Mouse (Mus musculus) hindbrain, embryonic 16.5 days (tissue): Measurements from ENCODE around the gene Srgap2. TPM values are rescaled to one million over a fixed set of nuclear protein-coding genes. Genes with fewer than 3 reads are reported as not detected.

Source experiments
- ATAC-seq: fragments of 200-750 bp; cut with Nextera tagmentation; 2 replicates; pipeline ENCODE4 v1.8.0; 2017; ENCODE audit warnings: moderate TSS enrichment, moderate library complexity
- H3K27ac ChIP-seq: fragments of 300-500 bp; sonication (generic); 2 replicates; pipeline ENCODE4 v1.5.1; 2014; ENCODE audit warnings: low read depth, mild to moderate bottlenecking, control low read depth, low read length, moderate library complexity
- H3K27me3 ChIP-seq: fragments of 300-500 bp; sonication (generic); replicated peaks from 2 replicates; pipeline ENCODE4 v1.6.1; 2014; ENCODE audit warnings: low read length; ENCODE audit not compliant: control insufficient read depth, insufficient read depth
- H3K36me3 ChIP-seq: fragments of 300-500 bp; sonication (generic); 2 replicates; pipeline ENCODE4 v1.6.1; 2014; ENCODE audit warnings: mild to moderate bottlenecking, low read length, moderate library complexity, mixed read lengths; ENCODE audit not compliant: control insufficient read depth, insufficient read depth
- H3K4me1 ChIP-seq: fragments of 300-500 bp; sonication (generic); 2 replicates; pipeline ENCODE4 v1.6.1; 2014; ENCODE audit warnings: low read depth, low read length; ENCODE audit not compliant: control insufficient read depth, insufficient read depth
- H3K4me2 ChIP-seq: fragments of 300-500 bp; sonication (generic); 2 replicates; pipeline ENCODE4 v1.6.1; 2014; ENCODE audit warnings: mild to moderate bottlenecking, low read length, control low read depth, moderate library complexity
- H3K4me3 ChIP-seq: fragments of 300-500 bp; sonication (generic); 2 replicates; pipeline ENCODE4 v1.5.1; 2014; ENCODE audit warnings: mild to moderate bottlenecking, low read length, control low read depth, moderate library complexity
- H3K9ac ChIP-seq: fragments of 300-500 bp; sonication (generic); 2 replicates; pipeline ENCODE4 v1.6.1; 2014; ENCODE audit warnings: low read depth, mild to moderate bottlenecking, control low read depth, low read length, moderate library complexity
- H3K9me3 ChIP-seq: fragments of 300-500 bp; sonication (generic); 2 replicates; pipeline ENCODE4 v1.6.1; 2014; ENCODE audit warnings: mild to moderate bottlenecking, low read length, moderate library complexity; ENCODE audit not compliant: control insufficient read depth
- WGBS: fragments of 180-500 bp; shearing (Covaris S2); extraction: QIAGEN DNeasy Blood & Tissue Kit; methylation state at CpG from one replicate; pipeline ENCODE4 v1.1.7; 2014; 5-methylcytosine and 5-hydroxymethylcytosine counted together
- polyA plus RNA-seq: library from polyadenylated mRNA; unstranded; fragments of >200 nt; fragmentation: Nextera tagmentation; extraction: Ambion mirVana; gene quantifications from 2 replicates; pipeline ENCODE4 v1.2.1, GENCODE M21; 2015

Gene Srgap2
- polyA plus RNA-seq, 1 experiment from 2014 or later: 24.6 TPM

DNA sequence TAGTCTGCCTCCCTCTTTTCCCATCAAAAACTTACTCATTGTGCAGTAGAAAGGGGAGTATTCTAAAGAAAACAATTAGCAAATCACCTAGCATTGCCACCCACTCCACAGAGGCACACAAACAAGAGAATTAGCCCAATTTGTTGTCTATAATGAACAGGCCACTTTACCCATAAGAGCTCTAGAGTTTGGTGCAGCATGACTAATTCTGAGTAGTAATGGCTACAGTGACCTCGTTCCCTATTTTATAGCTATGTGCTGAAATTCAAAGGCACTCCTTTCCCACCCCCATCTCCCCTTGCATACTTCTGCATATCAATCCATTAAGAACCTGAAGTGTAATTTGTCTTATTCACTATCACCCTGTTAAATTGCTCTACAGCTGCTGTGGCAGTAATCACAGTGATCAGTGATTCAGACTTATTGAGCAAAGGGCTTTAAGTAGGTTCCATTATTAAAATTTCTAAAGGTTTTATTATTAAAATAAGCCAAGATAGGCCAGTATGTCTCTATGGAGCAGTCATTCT is 64.5 kb downstream of the Srgap2 start:
- H3K4me1 ChIP-seq: peaks cover 13% of the 10 kb centered on the region
- H3K9me3 ChIP-seq: no peaks in the 10 kb centered on the region
- no peak overlapping the region for H3K4me3 ChIP-seq
- 52% methylated on average over 1 of the region's 1 CpGs for WGBS
- H3K27me3 ChIP-seq: no peaks in the 10 kb centered on the region
- H3K4me2 ChIP-seq: no peak overlapping the region
- no peak for ATAC-seq
- H3K36me3 ChIP-seq: no peaks in the 10 kb centered on the region
- H3K9ac ChIP-seq: no peak overlapping the region
- no peak overlapping the region for H3K27ac ChIP-seq

- no peak for ATAC-seq
- Histone ChIP-seq H3K9ac (no peak overlapping the region), H3K27ac (no peak overlapping the region), H3K36me3 (no peaks in the 10 kb centered on the region), H3K4me3 (no peak overlapping the region), H3K4me2 (no peak overlapping the region), H3K4me1 (peaks cover 12% of the 10 kb centered on the region), H3K9me3 (no peaks in the 10 kb centered on the region), H3K27me3 (no peaks in the 10 kb centered on the region)
- 53% methylated on average over 1 of the region's 1 CpGs for WGBS
Measured at GRCm38 (mm10) chr1:131460914-131461530, 66.1 kb downstream of the Srgap2 start.

DNA sequence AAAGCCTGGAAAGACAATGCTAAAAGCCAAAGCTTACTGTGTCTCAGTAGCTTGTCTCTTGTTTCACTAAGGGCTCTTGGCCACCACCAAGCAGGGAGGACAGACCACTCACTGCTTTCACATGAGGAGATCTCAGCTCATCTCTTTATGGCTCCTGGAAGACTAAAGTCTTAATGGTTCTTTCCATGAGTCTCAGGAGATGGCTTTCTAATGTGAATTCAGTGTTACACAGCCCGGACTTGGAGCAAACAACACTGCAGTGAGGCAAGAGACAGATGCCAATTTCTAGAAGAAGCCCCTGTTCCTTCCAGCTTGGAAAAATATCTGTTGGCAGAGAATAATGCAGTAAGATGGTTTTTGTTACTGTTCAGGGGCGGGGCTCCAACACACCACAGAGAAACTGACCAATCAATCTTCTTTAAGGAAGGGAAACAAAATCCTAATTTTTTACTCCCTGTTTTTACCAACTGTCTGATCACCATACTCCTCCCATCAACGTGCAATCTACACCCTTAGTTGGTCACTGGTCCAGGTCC is 71.7 kb downstream of the Srgap2 start:
- 83% methylated on average over 3 of the region's 3 CpGs for WGBS
- ATAC-seq: no peak
- Histone ChIP-seq H3K4me3 (no peak overlapping the region), H3K27ac (no peak overlapping the region), H3K9ac (no peak overlapping the region), H3K36me3 (no peaks in the 10 kb centered on the region), H3K4me2 (no peak overlapping the region), H3K4me1 (peaks cover 14% of the 10 kb centered on the region), H3K9me3 (no peaks in the 10 kb centered on the region), H3K27me3 (no peaks in the 10 kb centered on the region)

- Histone ChIP-seq H3K27ac (no peak overlapping the region), H3K4me1 (peaks cover 14% of the 10 kb centered on the region), H3K36me3 (no peaks in the 10 kb centered on the region), H3K4me3 (no peak overlapping the region), H3K4me2 (no peak overlapping the region), H3K9me3 (no peaks in the 10 kb centered on the region), H3K9ac (no peak overlapping the region), H3K27me3 (no peaks in the 10 kb centered on the region)
- ATAC-seq: no peak
- WGBS: 90% methylated on average over 2 of the region's 2 CpGs
Measured at GRCm38 (mm10) chr1:131454386-131454785, 72.8 kb downstream of the Srgap2 start.

DNA sequence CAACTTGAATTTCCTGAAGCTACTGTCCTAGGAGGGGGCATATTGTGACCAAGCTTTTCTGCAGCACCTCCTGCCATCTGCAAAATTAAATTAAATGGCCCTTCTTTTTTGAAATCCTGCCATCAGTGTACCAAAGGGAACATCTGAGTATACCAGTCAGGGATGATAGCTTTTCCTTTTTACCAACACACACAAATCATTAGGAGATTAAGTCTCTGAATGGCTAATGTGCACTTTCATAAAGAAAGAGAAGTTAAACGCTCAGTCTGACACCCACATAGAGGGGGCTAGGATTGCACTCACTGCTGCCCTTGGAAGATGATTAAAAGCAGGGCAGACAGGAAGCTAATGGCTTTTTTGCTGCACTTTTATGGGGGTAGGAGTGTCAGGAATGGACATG is 73.8 kb downstream of the Srgap2 start:
- H3K36me3 ChIP-seq: no peaks in the 10 kb centered on the region
- H3K27me3 ChIP-seq: no peaks in the 10 kb centered on the region
- 11% methylated on average over 1 of the region's 1 CpGs for WGBS
- no peaks in the 10 kb centered on the region for H3K9me3 ChIP-seq
- H3K4me1 ChIP-seq: peaks cover 14% of the 10 kb centered on the region
- H3K4me3 ChIP-seq: no peak overlapping the region
- no peak overlapping the region for H3K9ac ChIP-seq
- peak; percentile 45 for ATAC-seq
- H3K4me2 ChIP-seq: no peak overlapping the region
- peak overlapping the region; percentile 29; the same call in 1 of the 2 replicates for H3K27ac ChIP-seq

DNA sequence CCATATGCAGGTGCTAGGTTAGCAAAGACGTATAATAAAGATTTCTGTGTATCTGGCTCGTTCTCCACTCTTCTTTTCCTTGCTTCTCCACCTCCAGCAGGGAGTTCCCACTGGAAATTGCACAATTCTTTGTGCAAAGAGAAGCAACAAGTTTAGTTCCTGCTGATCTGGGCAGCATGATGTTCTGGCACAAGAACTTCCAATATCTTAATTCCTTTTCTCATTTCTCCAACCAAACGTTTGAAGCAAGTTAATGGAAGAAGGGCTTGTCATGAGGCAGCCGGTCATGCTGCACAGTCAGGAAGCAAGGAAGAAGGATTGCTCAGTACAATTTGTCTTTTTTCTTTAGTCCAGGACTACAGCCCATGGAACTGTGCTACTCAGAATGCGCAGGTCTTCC is 78.8 kb downstream of the Srgap2 start:
- Histone ChIP-seq H3K9me3 (no peaks in the 10 kb centered on the region), H3K36me3 (no peaks in the 10 kb centered on the region), H3K27me3 (no peaks in the 10 kb centered on the region), H3K9ac (no peak overlapping the region), H3K27ac (no peak overlapping the region), H3K4me3 (no peak overlapping the region), H3K4me2 (no peak overlapping the region), H3K4me1 (peaks cover 10% of the 10 kb centered on the region)
- ATAC-seq: no peak
- 75% methylated on average over 5 of the region's 5 CpGs for WGBS

GRCm38 (mm10) chr1:131447333-131447732 is 79.8 kb downstream of the Srgap2 start:
- Histone ChIP-seq H3K27ac (no peak overlapping the region), H3K4me2 (no peak overlapping the region), H3K27me3 (no peaks in the 10 kb centered on the region), H3K36me3 (no peaks in the 10 kb centered on the region), H3K9me3 (no peaks in the 10 kb centered on the region), H3K9ac (no peak overlapping the region), H3K4me3 (no peak overlapping the region), H3K4me1 (peaks cover 3% of the 10 kb centered on the region)
- no peak; the same call in 1 of the 2 replicates for ATAC-seq
- WGBS: 88% methylated on average over 3 of the region's 3 CpGs

DNA sequence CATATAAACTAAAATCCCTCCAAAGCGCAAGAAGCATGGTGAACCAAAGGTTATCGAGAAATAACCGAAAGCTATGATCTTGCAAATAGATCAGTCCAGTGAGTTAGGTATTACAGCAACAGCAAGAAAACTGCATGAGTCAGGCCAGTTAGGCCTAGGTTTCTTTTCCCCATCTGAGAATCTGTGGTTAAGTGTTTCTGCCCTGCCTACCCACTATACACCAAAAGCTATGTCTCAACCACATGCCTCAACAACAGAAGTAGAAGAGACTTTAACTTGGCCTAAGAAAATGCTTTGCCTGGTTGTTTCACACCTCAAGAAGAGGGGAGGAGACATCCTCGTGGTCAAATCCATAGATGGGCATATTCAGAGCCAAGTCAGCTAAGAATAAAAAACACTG is 80.6 kb downstream of the Srgap2 start:
- WGBS: over 99% methylated on average over 4 of the region's 4 CpGs
- no peak overlapping the region for H3K4me2 ChIP-seq

DNA sequence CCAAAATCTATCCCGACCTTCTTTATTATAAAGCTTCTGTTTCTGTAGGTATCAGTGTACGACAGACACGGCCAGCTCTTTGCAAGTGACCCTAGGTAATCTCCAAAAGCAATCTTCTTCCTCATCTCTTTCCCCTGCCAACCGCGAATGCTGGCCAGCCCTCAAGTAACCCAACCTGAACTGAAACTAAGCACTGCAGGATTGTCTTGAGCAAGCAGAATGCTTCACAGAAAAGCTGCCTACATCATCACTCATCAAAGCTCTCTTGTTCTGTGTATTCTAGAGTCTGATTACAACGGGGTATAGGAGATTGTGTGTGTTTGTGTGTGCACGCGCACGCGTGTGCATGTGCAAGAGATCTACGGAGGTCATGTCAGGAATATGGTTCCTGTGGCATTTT is 88.6 kb downstream of the Srgap2 start:
- Histone ChIP-seq H3K4me2 (no peak overlapping the region), H3K4me1 (peaks cover 4% of the 10 kb centered on the region; the same call in 1 of the 2 replicates), H3K4me3 (no peak overlapping the region), H3K36me3 (no peaks in the 10 kb centered on the region), H3K9ac (no peak overlapping the region), H3K27me3 (no peaks in the 10 kb centered on the region), H3K9me3 (no peaks in the 10 kb centered on the region), H3K27ac (no peak overlapping the region)
- no peak for ATAC-seq
- 89% methylated on average over 11 of the region's 11 CpGs for WGBS

More for the DNA sequence above, 80.6 kb downstream of the Srgap2 start:
- Histone ChIP-seq H3K9ac (no peak overlapping the region), H3K9me3 (no peaks in the 10 kb centered on the region), H3K27ac (no peak overlapping the region), H3K4me3 (no peak overlapping the region), H3K27me3 (no peaks in the 10 kb centered on the region), H3K36me3 (no peaks in the 10 kb centered on the region), H3K4me1 (no peaks in the 10 kb centered on the region)
- ATAC-seq: no peak
